Mouse (Mus musculus) c-Kit-positive CD71-positive TER-119-positive erythroid progenitor cells, embryonic 14.5 days (primary cell): ENCODE measurements around the gene Rps16.

Source experiments
- DNase-seq: peaks from one replicate; pipeline ENCODE4 v3.0.0-alpha.2; 2013; ENCODE audit warnings: low spot score

Gene Rps16

GRCm38 (mm10) chr7:28348601-28349000 is 1.9 kb upstream of the Rps16 start:
- no peak for DNase-seq

GRCm38 (mm10) chr7:28351676-28352191 is 1.3 kb downstream of the Rps16 start:
- no peak for DNase-seq

- DNase-seq, result no peak
These were observed 2.8 kb downstream of the Rps16 start for GRCm38 (mm10) chr7:28353267-28353666.

GRCm38 (mm10) chr7:28354113-28354581 is 3.7 kb downstream of the Rps16 start:
- DNase-seq, result no peak

GRCm38 (mm10) chr7:28354596-28354995 is 4.1 kb downstream of the Rps16 start:
- no peak for DNase-seq

- no peak for DNase-seq
These were observed 4.8 kb downstream of the Rps16 start for GRCm38 (mm10) chr7:28355221-28355620.

GRCm38 (mm10) chr7:28356981-28357380 is 6.5 kb downstream of the Rps16 start:
- DNase-seq, result no peak

- DNase-seq, result no peak
These were observed 7.5 kb downstream of the Rps16 start for GRCm38 (mm10) chr7:28357984-28358383.

- DNase-seq, result no peak
These were observed 8.0 kb downstream of the Rps16 start for GRCm38 (mm10) chr7:28358431-28358830.

GRCm38 (mm10) chr7:28359854-28360253 is 9.4 kb downstream of the Rps16 start:
- DNase-seq, result no peak

- no peak for DNase-seq
These were observed 9.8 kb downstream of the Rps16 start for GRCm38 (mm10) chr7:28360291-28360690.

GRCm38 (mm10) chr7:28361647-28362341 is 11.3 kb downstream of the Rps16 start:
- DNase-seq, result no peak

GRCm38 (mm10) chr7:28362441-28363060 is 12.1 kb downstream of the Rps16 start:
- no peak for DNase-seq

- no peak for DNase-seq
These were observed 17.3 kb downstream of the Rps16 start for GRCm38 (mm10) chr7:28367663-28368275.

- no peak for DNase-seq
These were observed 17.9 kb downstream of the Rps16 start for GRCm38 (mm10) chr7:28368276-28368920.

GRCm38 (mm10) chr7:28370051-28370450 is 19.6 kb downstream of the Rps16 start:
- no peak for DNase-seq

- no peak for DNase-seq
These were observed 20.6 kb downstream of the Rps16 start for GRCm38 (mm10) chr7:28370977-28371513.

GRCm38 (mm10) chr7:28371514-28371989 is 21.1 kb downstream of the Rps16 start:
- DNase-seq, result no peak

- DNase-seq, result peak; percentile 97
These were observed 22.0 kb downstream of the Rps16 start, which contains the start of gene Plekhg2 for GRCm38 (mm10) chr7:28372251-28373108. TSS of gene Plekhg2 (minus strand) at chr7:28372599.

- DNase-seq, result peak; percentile 86
These were observed 22.7 kb downstream of the Rps16 start for GRCm38 (mm10) chr7:28373131-28373581.
